Mouse (Mus musculus) bone marrow, adult 2 months (tissue): ENCODE data around the gene Auts2.

Experiments used
- CTCF ChIP-seq: fragments of 200-500 bp; IDR thresholded peaks from 2 replicates; pipeline ENCODE4 v1.5.1; 2011; ENCODE audit warnings: low read length, control low read depth; ENCODE audit not compliant: control insufficient read depth, insufficient read depth
- POLR2A ChIP-seq: fragments of 200-500 bp; IDR thresholded peaks from 2 replicates; pipeline ENCODE4 v1.6.1; 2011; ENCODE audit warnings: low read depth, mild to moderate bottlenecking, control low read depth, low read length, borderline replicate concordance; ENCODE audit not compliant: control insufficient read depth

- TF ChIP-seq CTCF (no peak), POLR2A (no peak)
Measured at GRCm38 (mm10) chr5:131767176-131767575, 776.0 kb downstream of the Auts2 start.
